Mouse (Mus musculus) hindbrain, embryonic 11.5 days (tissue): ENCODE data around the gene Cldn15. TPM values are rescaled to one million over a fixed set of nuclear protein-coding genes. Genes with fewer than 3 reads are reported as not detected.

ENCODE experiments used
- ATAC-seq: fragments of 200-750 bp; cut with Nextera tagmentation; 2 replicates; pipeline ENCODE4 v1.8.0; 2017; ENCODE audit warnings: mild to moderate bottlenecking, moderate TSS enrichment, moderate library complexity; ENCODE audit not compliant: low FRiP score
- DNase-seq: peaks from one replicate; pipeline ENCODE4 v3.0.0-alpha.2; 2015; ENCODE audit warnings: low spot score
- H3K27ac ChIP-seq: fragments of 300-500 bp; sonication (generic); 2 replicates; pipeline ENCODE4 v1.5.1; 2014; ENCODE audit warnings: mild to moderate bottlenecking, low read depth, low read length
- H3K27me3 ChIP-seq: fragments of 300-500 bp; sonication (generic); 2 replicates; pipeline ENCODE4 v1.6.1; 2014; ENCODE audit warnings: mild to moderate bottlenecking, low read length, moderate library complexity, mixed read lengths; ENCODE audit not compliant: control insufficient read depth, insufficient read depth
- H3K36me3 ChIP-seq: fragments of 300-500 bp; sonication (generic); 2 replicates; pipeline ENCODE4 v1.6.1; 2014; ENCODE audit warnings: mild to moderate bottlenecking, low read length, moderate library complexity, mixed read lengths; ENCODE audit not compliant: control insufficient read depth, insufficient read depth
- H3K4me1 ChIP-seq: fragments of 300-500 bp; sonication (generic); replicated peaks from 2 replicates; pipeline ENCODE4 v1.6.1; 2014; ENCODE audit warnings: low read length, mixed read lengths; ENCODE audit not compliant: control insufficient read depth, insufficient read depth
- H3K4me2 ChIP-seq: fragments of 300-500 bp; sonication (generic); replicated peaks from 2 replicates; pipeline ENCODE4 v1.6.1; 2014; ENCODE audit warnings: mild to moderate bottlenecking, low read depth, low read length
- H3K4me3 ChIP-seq: fragments of 300-500 bp; sonication (generic); 2 replicates; pipeline ENCODE4 v1.5.1; 2014; ENCODE audit warnings: low read depth, low read length
- H3K9ac ChIP-seq: fragments of 300-500 bp; sonication (generic); 2 replicates; pipeline ENCODE4 v1.6.1; 2014; ENCODE audit warnings: low read depth, low read length
- H3K9me3 ChIP-seq: fragments of 300-500 bp; sonication (generic); 2 replicates; pipeline ENCODE4 v1.6.1; 2016; ENCODE audit warnings: low read length; ENCODE audit not compliant: control insufficient read depth
- WGBS: fragments of 180-500 bp; shearing (Covaris S2); extraction: QIAGEN DNeasy Blood & Tissue Kit; methylation state at CpG from one replicate; pipeline ENCODE4 v1.1.7; 2014; 5-methylcytosine and 5-hydroxymethylcytosine counted together
- polyA plus RNA-seq: library from polyadenylated mRNA; unstranded; fragments of >200 nt; fragmentation: Nextera tagmentation; extraction: Ambion mirVana; gene quantifications from 2 replicates; pipeline ENCODE4 v1.2.1, GENCODE M21; 2014

The Cldn15 gene
- polyA plus RNA-seq = 0.32 TPM in 1 of 2 replicates, not detected in the other

DNA sequence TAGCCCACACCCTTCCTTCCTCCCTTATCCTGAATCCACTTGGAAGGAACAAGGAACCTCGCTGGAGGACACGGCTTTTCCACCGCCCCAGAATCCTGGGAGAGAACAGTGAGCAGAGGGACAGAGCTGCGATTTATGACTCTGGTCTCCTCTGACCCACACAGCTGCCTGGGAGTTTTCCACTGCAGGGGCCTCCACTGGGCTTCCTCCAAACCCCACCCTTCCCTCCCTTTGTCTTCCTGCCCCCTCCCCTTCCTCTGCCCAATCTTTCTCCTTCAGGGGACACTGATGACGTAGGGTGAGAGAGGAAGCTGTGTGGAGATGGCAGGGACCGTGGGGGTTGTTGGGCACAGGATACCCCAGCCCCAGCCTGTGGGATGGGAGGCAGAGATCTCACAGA, at the start of gene Cldn15:
Cldn15 (plus strand) TSS at position 286 of the 400 bp plus-strand sequence.
- H3K4me2 ChIP-seq = no peak within 1 kb of the TSS
- H3K36me3 ChIP-seq = peaks cover 5% of the 10 kb centered on the region; the same call in 1 of the 2 replicates
- peak within 1 kb of the TSS; percentile 27; the same call in 1 of the 2 replicates for H3K27ac ChIP-seq
- peaks cover 7% of the 10 kb centered on the region for H3K4me1 ChIP-seq
- DNase-seq (no peak), ATAC-seq (no peak)
- H3K9ac ChIP-seq = no peak within 1 kb of the TSS
- H3K4me3 ChIP-seq = no peak within 1 kb of the TSS
- no peaks in the 10 kb centered on the region for H3K27me3 ChIP-seq
- H3K9me3 ChIP-seq = no peaks in the 10 kb centered on the region
- 85% methylated on average over 6 of the region's 6 CpGs for WGBS

DNA sequence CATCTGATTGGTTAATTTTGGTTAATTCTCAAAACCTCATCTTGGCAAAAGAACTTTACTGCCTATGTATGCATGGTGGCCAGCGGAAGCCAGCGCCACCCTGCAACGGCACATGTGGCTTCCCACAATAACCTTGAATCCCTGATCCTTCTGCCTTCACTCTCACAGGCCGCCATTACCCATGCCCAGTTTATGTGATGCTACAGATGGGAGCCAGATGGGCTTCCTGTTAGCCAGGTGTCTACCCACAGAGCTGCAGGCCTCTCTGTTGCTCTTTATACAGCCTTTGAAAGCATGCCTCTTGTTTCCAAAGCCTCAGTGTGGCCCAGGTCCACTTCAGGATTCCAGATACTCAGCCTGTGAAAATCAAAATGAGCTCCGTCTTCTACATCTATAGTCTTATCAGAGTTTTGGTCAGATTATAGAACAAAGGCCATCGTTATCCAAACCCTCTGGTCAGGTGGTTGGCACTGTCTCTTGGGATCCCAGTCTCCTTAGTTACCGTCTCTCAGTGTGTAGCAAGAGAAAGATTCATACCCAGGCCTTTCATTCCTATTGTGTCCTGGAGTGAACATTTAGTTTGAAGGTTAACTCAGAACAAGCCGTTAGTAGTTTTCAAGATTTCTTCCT, 48.7 kb upstream of the Cldn15 start:
- Histone ChIP-seq H3K27me3 (no peaks in the 10 kb centered on the region), H3K9ac (no peak overlapping the region), H3K4me2 (no peak overlapping the region), H3K36me3 (peaks cover 2% of the 10 kb centered on the region; the same call in 1 of the 2 replicates), H3K9me3 (no peaks in the 10 kb centered on the region), H3K4me1 (no peaks in the 10 kb centered on the region), H3K27ac (no peak overlapping the region), H3K4me3 (no peak overlapping the region)
- DNase-seq (no peak), ATAC-seq (no peak)
- 96% methylated on average over 8 of the region's 8 CpGs for WGBS

DNA sequence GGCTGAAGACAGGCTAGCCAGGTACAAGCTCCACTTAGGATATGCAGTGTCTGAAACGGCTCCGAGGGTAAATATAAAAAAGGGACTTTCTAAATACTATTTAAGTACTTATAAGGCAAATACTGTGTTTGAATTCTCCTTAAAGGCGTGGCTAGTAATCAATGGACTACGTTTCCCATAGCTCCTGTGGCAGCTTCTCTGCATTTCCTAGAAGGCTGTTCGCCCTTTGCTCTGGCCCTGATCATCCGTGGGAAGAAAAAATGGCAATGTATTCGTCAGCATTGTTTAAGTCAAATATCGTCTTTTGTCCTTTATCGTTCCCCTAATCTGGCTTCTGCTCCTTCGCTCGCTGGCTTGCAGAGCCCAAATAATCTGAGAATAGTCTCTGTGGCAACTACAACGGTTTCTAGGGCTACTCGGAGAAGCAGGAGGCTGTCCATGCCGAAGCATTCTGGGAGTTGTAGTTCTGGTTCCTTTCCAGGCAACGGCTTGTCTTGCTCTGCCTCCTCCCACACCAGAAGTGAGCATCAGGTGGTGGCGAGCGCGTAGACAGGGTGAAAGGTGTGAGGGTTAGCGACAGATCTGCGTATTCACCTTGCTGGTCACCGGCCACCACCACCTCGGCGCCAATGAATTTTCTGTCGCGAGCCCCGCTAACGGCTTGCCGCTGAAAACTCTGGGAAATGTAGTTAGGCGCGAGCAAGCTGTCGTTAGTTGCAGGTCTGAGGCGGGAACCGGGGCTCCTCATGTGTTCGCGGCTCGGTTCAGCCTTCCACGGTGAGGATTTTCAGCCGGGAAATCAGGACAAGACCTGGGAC, 47.6 kb upstream of the Cldn15 start:
- ATAC-seq (peak; percentile 89), DNase-seq (peak; percentile 87)
- Histone ChIP-seq H3K4me1 (no peaks in the 10 kb centered on the region), H3K27me3 (no peaks in the 10 kb centered on the region), H3K4me2 (peak overlapping the region; percentile 72), H3K36me3 (no peaks in the 10 kb centered on the region), H3K27ac (0 out of 2 replicates have a peak overlapping the region, but pooled peaks have one; percentile 14), H3K4me3 (peak overlapping the region; percentile 50), H3K9me3 (no peaks in the 10 kb centered on the region), H3K9ac (peak overlapping the region; percentile 56)
- 4% methylated on average over 38 of the region's 38 CpGs for WGBS

GRCm38 (mm10) chr5:136919546-136920301, 46.7 kb upstream of the Cldn15 start:
- Histone ChIP-seq H3K27ac (no peak overlapping the region), H3K36me3 (no peaks in the 10 kb centered on the region), H3K27me3 (no peaks in the 10 kb centered on the region), H3K4me1 (no peaks in the 10 kb centered on the region), H3K4me2 (peak overlapping the region; percentile 72), H3K4me3 (peak overlapping the region; percentile 50), H3K9ac (peak overlapping the region; percentile 56), H3K9me3 (no peaks in the 10 kb centered on the region)
- ATAC-seq (no peak; the same call in 1 of the 2 replicates), DNase-seq (peak; percentile 30)
- WGBS = 29% methylated on average over 17 of the region's 18 CpGs

GRCm38 (mm10) chr5:136922830-136923229, 43.6 kb upstream of the Cldn15 start:
- no peaks in the 10 kb centered on the region for H3K36me3 ChIP-seq
- DNase-seq = no peak
- no peak overlapping the region for H3K4me3 ChIP-seq
- no peaks in the 10 kb centered on the region for H3K27me3 ChIP-seq
- H3K4me1 ChIP-seq = no peaks in the 10 kb centered on the region
- 87% methylated on average over 9 of the region's 9 CpGs for WGBS
- no peak overlapping the region for H3K4me2 ChIP-seq
- H3K9ac ChIP-seq = no peak overlapping the region
- no peak overlapping the region for H3K27ac ChIP-seq
- no peak for ATAC-seq
- H3K9me3 ChIP-seq = no peaks in the 10 kb centered on the region

DNA sequence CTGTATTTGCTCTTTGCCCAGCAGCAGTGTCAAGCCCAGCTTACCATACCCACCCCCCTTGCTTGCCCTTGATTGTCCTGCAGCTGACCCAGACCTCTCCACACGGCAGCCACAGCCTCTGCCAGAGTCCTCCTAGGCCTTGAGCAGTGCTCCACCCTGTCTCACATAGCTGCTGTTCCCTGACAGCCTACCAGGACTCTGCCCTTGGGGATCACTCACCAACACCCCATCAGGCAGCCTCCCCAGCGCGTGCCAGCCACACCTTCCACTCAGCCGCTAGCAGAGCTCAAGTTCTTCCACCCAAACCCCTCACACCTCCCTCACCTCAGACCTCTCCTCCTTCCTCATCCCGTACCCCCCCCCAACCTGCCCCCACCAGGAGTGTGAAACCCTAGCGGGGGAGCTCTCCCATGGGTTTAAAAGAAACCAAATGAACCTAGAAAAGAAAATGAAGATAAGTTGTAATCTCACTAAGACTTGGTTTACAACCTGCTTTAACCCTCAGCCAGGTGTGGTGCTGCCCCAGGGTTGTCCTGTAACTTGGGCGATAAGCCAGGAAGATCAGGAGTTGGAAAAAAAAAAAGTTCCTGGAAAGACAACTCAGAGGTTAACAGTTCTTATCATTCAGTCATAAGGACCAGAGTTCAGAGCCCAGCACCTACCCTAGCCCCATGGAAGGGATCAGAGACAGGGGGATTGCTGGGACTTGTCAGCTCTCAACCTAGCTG, 42.5 kb upstream of the Cldn15 start:
- Histone ChIP-seq H3K27me3 (no peaks in the 10 kb centered on the region), H3K36me3 (no peaks in the 10 kb centered on the region), H3K4me3 (no peak overlapping the region), H3K27ac (no peak overlapping the region), H3K9ac (no peak overlapping the region), H3K9me3 (no peaks in the 10 kb centered on the region), H3K4me2 (no peak overlapping the region), H3K4me1 (no peaks in the 10 kb centered on the region)
- WGBS = 70% methylated on average over 7 of the region's 7 CpGs
- no peak for DNase-seq
- no peak for ATAC-seq

- Histone ChIP-seq H3K36me3 (no peaks in the 10 kb centered on the region), H3K4me2 (no peak overlapping the region), H3K9ac (no peak overlapping the region), H3K4me1 (no peaks in the 10 kb centered on the region), H3K27ac (no peak overlapping the region), H3K9me3 (no peaks in the 10 kb centered on the region), H3K27me3 (no peaks in the 10 kb centered on the region), H3K4me3 (no peak overlapping the region)
- ATAC-seq = 0 out of 2 replicates have a peak, but pooled peaks have one; percentile 45
- 21% methylated on average over 4 of the region's 4 CpGs for WGBS
- DNase-seq = peak; percentile 92
These were observed 37.3 kb upstream of the Cldn15 start for GRCm38 (mm10) chr5:136929073-136929472.

DNA sequence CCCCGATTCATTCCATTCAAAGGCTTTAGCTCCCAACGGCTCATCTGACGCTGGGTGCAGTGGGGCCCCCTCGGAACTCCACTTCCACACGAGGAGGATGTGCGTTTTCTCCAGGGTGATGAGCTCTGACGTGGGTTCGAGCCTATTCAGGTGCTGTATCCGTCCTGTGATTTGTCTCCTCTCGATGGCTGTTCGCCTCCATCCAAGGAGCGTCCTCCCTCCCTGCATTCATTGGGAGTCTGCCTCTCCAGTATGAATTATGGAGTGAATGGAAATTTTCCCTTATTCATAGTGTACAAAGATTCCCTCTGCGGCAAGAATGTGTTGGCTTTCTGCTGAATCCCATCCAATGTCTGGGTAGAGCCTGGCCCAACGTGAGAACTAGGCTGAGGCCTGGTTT, 34.5 kb upstream of the Cldn15 start:
- Histone ChIP-seq H3K4me3 (no peak overlapping the region), H3K9me3 (no peaks in the 10 kb centered on the region), H3K27ac (no peak overlapping the region), H3K27me3 (no peaks in the 10 kb centered on the region), H3K4me2 (no peak overlapping the region), H3K36me3 (no peaks in the 10 kb centered on the region), H3K4me1 (no peaks in the 10 kb centered on the region), H3K9ac (no peak overlapping the region)
- no peak for DNase-seq
- ATAC-seq = no peak
- WGBS = 83% methylated on average over 14 of the region's 14 CpGs
